Mouse (Mus musculus) olfactory bulb, adult 2 months (tissue): ENCODE results near the gene Fdx1.

Experiments
- CTCF ChIP-seq: fragments of 200-500 bp; IDR thresholded peaks from 2 replicates; pipeline ENCODE4 v1.5.1; 2012; ENCODE audit warnings: low read depth, mild to moderate bottlenecking, low read length, moderate library complexity; ENCODE audit not compliant: insufficient read depth
- POLR2A ChIP-seq: fragments of 200-500 bp; IDR thresholded peaks from 2 replicates; pipeline ENCODE4 v1.6.1; 2012; ENCODE audit warnings: mild to moderate bottlenecking, low read depth, low read length, moderate library complexity; ENCODE audit not compliant: insufficient read depth

DNA sequence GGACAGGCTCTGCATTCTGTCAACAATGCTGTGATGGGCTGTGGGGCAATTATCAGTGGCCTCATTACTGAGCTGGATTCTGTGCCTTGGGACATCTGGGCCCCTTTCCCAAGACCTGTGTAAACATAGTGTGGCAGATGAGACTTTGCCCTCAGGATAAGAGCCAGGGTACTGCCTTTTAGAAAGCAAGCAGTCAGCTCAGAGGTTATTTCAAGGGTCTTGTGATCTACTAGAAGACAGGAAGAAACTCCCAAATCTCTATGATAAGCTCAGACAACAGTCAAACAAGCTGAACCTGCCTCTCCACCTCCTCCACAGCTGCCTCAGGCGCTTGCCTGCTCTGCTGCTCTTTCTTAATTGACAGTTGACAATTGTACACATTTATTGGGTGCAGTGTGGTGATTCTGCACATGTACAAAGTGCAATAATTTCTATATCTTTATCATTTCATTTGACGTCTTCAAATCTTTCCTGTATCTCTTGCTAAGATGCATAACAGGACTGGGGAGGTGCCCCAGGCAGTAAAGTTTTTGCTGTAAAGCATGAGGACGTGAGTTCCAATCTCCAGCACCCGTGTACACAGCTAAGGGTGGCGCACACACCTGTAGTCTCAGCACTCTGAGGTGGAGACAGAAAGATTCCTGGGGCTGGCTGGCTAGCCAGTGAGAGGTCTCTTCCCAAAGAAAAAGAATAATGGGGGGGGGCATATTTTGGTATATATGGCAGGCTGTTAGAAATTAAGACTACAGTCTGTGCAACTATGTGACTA lies 32.2 kb upstream of the Fdx1 start:
- TF ChIP-seq CTCF = no peak
- no peak for TF ChIP-seq POLR2A
